Mouse (Mus musculus) c-Kit-positive CD71-positive TER-119-positive erythroid progenitor cells, embryonic 14.5 days (primary cell): ENCODE data around the gene Wbp2.
"Not testable (repeated sequence)": the region's sequence is repeated elsewhere in the genome, so short reads cannot be mapped to it uniquely, and the experiment has no call there.

Source experiments
- DNase-seq: peaks from one replicate; pipeline ENCODE4 v3.0.0-alpha.2; 2013; ENCODE audit warnings: low spot score

The Wbp2 gene

GRCm38 (mm10) chr11:116109441-116110081 is 22.8 kb upstream of the Wbp2 start:
- no peak for DNase-seq

DNA sequence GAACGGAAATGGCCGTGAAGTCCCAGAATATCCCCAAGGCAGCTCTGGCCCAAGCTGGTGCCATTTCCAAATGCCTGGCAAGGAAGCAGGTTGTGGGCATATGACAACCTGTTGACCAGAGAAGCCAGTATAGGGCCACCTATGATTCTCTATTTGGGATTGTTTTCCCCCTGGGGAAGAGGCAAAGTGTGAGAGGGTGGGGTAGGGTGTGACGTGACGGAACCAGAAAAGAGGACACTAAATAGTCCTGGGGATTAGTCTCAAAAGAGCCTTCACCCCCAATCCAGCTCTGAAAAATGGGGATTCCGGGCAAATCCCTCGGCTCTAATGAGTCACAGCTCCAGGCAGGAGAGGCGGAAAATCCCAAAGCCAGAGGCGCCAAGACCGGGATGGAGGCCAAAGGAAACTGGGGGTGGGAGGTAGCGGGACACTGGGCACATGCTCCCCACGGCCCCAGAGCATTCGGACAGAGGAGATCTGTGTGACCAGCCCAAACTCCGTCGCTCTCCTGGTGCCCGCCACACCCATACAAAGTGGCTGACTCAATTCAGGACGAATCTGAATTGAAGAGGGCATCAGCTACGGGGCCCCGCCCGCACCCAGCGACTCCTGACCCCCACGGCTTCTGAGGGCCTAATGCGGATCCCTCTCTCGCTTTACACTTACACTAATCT is 21.8 kb upstream of the Wbp2 start:
- DNase-seq, result no peak

GRCm38 (mm10) chr11:116107777-116108285 is 21.0 kb upstream of the Wbp2 start:
- DNase-seq, result no peak

DNA sequence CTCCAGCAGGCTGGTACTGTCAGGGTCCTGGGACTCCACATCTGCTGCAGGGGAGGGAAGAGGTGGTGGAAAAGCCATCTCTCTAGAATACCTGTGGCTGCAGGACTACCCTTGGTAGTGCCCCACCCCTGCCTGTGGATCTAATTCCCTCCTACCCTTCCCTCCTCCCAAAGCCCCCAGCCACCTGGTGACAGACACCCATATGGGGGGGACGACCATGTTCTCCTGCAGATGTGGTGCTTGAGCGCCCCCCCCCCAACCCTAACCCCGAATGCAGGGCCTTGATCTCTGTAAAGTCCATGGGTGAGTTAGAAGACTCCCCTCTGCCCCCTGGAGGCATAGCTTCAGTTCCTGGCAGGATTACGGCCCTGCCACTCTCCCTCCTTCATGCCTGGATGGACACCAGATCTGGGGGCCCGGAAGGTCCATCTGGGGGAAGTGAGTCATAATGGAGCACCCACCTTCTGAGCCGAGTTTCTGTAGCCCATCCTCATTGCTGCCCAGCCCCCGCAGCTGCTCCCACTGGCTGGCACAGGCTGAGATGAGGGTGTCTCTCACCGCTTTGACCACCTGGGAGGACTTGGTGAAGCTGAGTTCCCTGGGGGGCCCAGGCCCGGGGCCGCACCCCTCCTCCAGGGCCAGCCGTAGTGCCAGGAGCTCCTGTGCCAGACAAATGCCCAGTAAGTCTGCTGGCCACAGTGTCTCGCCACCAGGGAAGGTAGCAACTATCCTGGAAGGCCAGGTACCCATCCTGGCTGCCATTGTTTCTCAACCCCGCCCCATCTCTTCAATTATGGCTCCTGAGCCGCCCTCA is 20.4 kb upstream of the Wbp2 start:
- DNase-seq, result no peak

GRCm38 (mm10) chr11:116106154-116106962 is 19.6 kb upstream of the Wbp2 start:
- DNase-seq, result no peak

GRCm38 (mm10) chr11:116105065-116105464 is 18.3 kb upstream of the Wbp2 start:
- no peak for DNase-seq

DNA sequence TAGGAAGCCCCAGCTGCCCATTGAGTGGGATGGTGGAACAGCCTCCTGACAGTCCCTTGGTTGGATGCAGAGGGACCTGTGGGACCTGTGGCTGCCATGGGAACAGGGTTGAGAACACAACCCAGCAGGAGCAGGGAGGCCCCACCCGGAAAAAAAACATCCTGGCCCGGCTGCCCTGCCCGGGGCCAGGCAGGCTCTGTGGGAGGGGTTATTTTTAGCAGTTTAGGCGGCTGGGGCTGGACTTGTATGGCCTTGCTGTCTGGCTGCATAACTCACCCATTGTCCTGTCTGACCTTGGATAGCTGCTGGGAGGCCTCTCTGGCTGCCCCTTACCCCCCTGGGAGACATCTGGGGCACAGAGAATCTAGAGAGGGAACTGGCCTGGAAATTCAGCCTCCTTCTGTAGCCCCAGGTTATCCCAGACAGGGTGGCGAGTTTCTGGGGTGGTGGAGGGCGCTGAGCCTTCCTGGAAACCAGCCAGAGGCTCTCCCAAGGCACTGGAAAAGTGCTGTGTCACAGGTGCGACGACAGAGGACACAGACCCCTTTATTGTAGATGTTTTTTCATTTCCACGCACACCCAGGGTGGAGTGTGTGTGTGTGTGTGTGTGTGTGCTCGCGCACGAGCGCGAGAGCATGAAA is 17.3 kb upstream of the Wbp2 start:
- DNase-seq, result no peak

- DNase-seq, result no peak
Measured at GRCm38 (mm10) chr11:116103572-116103971, 16.8 kb upstream of the Wbp2 start.

GRCm38 (mm10) chr11:116102472-116102871 is 15.7 kb upstream of the Wbp2 start:
- no peak for DNase-seq

DNA sequence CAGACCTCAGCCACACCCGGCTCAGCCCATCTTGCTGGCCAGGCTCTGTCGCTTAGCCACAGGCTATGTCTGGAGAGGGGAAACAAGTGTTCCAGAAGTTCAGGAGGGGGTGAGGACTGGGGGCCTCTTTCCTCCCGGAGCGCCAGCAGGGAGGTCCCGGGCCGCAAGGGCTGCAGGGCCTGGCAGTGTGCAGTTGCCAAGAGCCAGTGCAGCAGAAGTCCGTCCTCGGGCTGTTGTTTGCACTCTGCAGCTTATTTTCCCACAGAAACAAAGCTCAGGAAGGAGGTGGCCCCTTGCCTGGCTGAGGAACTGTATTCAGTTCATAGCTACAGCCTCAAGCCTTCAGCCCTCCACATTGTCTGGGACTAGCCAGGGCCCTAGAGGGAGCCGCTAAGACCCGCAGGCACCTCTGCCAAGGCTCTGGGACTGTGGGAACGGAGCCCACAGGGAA is 15.2 kb upstream of the Wbp2 start:
- DNase-seq, result no peak

DNA sequence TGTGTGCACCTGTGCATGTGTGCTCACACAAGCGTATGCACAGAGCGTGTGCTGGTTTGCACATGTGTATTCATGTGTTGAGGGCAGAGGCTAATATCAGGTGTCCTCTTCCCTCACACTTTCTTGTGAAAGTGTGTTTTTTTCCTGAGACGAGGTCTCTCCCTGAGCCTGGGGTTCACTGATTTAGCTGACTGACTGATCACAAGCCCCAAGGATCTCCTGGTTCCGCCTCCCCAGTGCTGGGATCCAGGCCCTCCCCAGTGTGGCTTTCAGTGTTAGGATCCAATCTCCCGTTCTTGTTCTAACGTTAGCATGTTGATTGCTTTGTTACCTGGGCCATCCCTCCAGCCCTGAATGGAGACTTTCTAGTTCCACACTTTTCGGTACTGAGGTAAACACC is 14.0 kb upstream of the Wbp2 start:
- no peak for DNase-seq

DNA sequence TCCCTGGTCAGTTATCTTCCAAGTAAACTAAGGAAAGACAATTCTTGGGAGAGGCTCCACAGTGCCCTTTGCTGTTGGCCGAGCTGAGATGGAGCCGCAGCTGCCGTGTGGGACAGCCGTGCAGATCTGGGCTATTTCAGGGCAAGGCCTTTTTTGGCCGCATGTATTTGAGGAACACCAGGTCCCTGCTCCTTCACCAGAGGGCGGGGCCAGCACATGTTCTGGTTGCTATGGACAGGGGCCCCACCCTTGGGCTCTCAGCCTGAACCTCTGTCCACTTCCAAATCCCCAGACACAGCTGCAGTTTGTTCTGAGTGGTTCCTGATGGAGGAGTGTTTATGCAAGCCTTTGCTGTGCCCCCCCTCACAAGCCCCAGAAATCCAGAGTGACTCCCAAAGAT is 13.6 kb upstream of the Wbp2 start:
- DNase-seq, result no peak

GRCm38 (mm10) chr11:116099462-116099861 is 12.7 kb upstream of the Wbp2 start:
- DNase-seq, result no peak

GRCm38 (mm10) chr11:116098711-116099460 is 12.1 kb upstream of the Wbp2 start:
- DNase-seq, result no peak

DNA sequence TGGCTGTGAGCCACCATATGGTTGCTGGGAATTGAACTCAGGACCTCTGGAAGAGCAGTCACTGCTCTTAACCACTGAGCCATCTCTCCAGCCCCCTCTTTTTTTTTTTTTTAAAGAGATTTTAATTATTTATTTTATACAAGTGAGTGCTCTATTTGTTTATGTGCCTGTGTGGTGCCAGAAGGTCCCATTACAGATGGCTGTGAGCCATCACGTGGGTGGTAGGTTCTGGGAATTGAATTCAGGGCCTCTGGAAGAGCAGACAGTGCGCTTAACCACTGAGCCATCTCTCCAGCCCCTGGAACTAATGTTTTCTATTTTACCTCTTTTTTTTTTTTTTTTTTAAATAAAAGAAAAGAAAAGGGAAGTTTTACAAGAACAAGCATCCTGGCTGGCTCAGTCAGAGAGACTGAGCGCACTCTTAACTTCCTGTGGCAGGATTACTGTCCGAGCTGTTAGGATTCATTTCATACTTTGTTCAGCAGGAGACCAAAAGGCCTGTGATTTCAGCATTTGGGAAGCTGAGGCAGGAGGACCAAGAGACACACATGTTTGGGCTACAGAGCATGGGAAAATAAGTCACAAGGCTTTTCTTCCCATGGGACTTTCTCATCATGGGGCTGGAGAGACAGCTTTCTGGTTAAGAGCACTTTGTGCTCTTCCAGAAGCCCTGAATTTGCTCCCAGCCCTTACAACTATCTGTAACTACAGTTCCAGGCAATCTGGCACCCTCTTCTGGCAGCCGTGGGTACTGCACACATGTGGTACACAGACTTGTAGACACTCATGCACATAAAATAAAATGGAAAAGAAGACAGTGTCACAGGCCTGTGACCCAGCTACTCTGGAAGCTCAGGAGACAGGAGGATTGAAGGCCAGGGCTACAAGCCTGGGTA is 9.7 kb upstream of the Wbp2 start:
- peak; percentile 56 for DNase-seq

GRCm38 (mm10) chr11:116095573-116095972 is 8.8 kb upstream of the Wbp2 start:
- DNase-seq, result no peak

GRCm38 (mm10) chr11:116093771-116094565 is 7.2 kb upstream of the Wbp2 start:
- no peak for DNase-seq

GRCm38 (mm10) chr11:116092959-116093358 is 6.2 kb upstream of the Wbp2 start:
- DNase-seq, result not testable (repeated sequence)

- DNase-seq, result no peak
Measured at GRCm38 (mm10) chr11:116091591-116091990, 4.8 kb upstream of the Wbp2 start.
